Mouse (Mus musculus) cerebellum, postnatal 10 days (tissue): ENCODE measurements around the gene Ccdc117.
"Not testable (repeated sequence)": the region's sequence is repeated elsewhere in the genome, so short reads cannot be mapped to it uniquely, and the experiment has no call there.

ENCODE experiments used
- DNase-seq, 2 experiments: peaks; one replicate each; pipeline ENCODE4 v3.0.0; 2021; ENCODE audit warnings: mixed read lengths in 2 of 2

The Ccdc117 gene

GRCm38 (mm10) chr11:5541799-5542481 lies at the start of gene Ccdc117:
TSS of gene Ccdc117 (minus strand) at chr11:5542187.
- DNase-seq = peak; percentile 89 to 96

- no peak for DNase-seq
Observed at GRCm38 (mm10) chr11:5575046-5575445, 33.1 kb upstream of the Ccdc117 start.

DNA sequence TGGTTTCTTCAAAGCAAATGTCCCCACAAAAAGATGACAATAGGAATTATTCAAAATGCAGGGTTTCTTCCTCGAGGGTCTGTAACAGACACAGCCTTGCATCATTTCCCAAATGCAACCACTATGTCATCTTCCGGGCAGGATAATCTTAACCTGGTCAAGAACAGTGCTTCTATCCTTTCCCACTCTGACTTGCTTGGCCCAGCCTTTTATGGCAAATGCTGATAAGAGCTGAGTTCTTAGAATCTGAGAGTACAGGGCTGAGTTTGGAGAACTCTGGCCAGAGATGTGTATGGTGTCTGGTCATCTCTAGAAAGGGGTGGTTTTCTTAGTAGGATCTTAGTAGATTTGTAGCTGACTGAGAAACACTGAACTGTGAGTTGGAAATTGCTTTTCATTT lies 31.8 kb upstream of the Ccdc117 start:
- no peak for DNase-seq

DNA sequence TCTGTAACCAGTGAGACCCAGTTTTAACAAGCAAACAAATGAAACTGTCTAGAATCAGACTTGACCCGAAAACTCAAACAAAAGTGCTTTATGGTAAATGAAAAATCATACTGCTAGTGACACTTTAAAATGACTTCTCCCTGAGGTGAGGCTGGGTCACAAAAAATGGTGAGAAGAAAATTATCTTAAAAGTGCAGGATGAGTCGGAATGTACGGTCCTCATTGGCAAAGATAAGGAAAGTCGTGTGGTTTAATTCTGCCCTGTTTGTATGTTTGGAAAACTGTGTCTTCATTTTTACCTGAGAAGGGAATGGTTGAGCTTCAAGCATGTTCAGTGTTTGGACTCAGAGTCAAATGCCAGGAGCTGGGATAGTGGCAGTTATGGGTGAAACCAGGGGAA lies 29.9 kb upstream of the Ccdc117 start:
- no peak for DNase-seq

DNA sequence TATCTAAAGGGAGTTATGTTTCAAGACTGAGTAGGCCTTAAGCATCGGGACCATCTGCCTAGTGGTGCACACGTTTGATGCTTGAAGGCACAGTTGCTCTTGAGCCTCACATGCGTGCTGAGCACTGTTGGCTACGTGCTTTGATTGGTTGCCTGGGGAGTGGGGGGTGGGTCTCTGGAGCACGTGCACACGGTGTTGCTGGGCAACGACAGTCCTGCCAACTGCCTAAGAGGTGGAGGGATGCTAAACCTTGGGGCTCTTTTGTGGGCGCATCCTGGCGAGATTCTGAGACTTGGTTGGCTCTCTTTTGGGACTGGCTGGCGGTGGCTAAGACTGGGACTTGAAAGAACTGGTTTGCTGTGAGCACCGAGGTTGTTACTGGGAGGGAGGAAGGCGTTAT lies 27.5 kb upstream of the Ccdc117 start, which contains the start of gene Ankrd36:
TSS of gene Ankrd36 (plus strand) at position 211 of the 400 bp plus-strand sequence.
- DNase-seq = peak; percentile 13 to 20

DNA sequence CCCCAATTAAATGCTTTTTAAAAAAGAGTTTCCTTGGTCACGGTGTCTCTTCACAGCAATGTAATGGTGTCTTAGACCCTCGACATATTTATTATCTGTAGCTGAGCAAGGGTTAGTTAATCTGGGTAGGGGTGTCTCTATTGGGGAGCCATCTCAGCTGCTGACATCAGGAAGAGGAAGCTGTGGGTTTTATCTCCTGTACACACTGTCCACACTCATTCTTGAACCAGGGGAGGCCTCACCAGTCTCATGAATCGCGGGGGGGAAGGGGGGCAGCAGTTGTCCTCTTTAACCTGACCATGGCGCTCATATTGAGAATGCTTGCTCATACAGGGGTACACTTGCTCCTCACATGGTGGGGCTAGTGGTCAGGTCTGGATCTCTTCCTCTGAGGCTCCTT lies 26.1 kb upstream of the Ccdc117 start:
- DNase-seq = no peak

GRCm38 (mm10) chr11:5567654-5568053 lies 25.7 kb upstream of the Ccdc117 start:
- no peak for DNase-seq

GRCm38 (mm10) chr11:5566506-5566905 lies 24.5 kb upstream of the Ccdc117 start:
- DNase-seq = no peak

DNA sequence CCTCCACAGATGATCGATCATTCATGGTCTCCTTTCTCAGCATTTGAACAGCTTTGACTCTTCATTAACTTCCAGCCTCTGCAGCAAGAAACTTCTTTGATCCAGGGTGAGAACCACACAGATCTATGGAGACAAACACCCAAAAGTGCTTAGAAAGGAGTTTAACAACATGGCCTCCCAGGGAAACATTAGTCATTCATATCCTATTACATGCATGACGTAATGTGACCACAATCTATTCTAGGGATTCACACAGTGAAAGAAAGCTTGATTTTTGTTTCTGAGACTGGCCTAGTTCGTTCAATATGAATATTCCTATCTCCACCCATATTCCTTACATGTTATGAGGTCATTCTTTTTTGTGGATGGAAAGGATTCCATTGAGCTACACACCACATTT lies 23.6 kb upstream of the Ccdc117 start:
- no peak for DNase-seq

DNA sequence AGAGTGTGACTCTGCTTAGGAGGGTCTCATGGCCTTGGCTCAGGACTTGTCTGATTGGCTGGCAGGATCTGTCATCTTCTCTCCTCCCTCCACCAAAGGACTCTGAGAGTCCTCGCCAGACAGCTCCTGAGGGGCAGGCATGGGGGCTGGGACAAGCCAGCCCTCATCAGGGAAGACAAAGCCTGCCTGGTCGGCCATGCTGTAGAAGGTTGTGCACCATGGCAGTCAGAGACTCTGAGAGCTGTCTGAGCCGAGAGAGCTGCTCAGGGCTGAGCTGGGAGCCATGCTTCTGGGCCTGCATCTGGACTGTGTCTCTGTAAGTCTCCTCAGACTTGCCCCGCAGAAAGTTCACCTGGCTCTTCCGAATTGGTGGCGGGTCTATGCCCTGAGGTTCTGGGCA lies 21.9 kb upstream of the Ccdc117 start:
- no peak for DNase-seq

DNA sequence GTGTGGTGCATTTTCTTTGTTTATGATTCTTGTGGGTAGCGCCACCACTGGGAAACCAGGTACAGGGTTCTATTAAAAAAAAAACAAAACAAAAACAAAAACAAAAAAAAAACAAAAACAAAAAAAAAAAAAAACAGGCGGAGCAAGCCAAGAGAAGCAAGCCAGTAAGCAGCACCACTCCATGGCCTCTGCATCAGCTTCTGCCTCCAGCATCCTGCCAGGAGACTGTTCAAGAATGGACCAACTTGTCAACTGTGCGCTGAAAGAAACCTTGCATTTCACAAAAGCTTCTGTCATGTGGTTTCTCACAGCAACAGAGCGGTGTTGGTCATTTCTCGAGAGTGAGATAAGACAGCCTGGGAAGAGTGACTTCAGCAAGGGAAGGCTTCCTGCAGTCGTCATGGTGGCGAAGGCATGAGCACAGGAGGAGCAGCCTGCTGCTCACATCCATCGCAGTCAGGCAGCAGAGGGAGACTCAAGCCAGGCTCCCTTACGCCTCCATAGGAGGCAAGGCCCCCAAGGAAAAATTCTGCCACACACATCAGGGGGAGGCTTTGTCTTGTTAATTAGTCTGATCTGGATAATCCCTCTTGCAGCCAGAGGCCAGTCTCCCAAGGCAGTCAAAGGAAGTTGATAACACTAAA lies 20.8 kb upstream of the Ccdc117 start:
- DNase-seq = peak in 1 of 2 experiments; percentile 14

- DNase-seq = peak; percentile 19 to 38
Observed at GRCm38 (mm10) chr11:5560273-5560672, 18.3 kb upstream of the Ccdc117 start.

GRCm38 (mm10) chr11:5551931-5552330 lies 9.9 kb upstream of the Ccdc117 start:
- DNase-seq = no peak

DNA sequence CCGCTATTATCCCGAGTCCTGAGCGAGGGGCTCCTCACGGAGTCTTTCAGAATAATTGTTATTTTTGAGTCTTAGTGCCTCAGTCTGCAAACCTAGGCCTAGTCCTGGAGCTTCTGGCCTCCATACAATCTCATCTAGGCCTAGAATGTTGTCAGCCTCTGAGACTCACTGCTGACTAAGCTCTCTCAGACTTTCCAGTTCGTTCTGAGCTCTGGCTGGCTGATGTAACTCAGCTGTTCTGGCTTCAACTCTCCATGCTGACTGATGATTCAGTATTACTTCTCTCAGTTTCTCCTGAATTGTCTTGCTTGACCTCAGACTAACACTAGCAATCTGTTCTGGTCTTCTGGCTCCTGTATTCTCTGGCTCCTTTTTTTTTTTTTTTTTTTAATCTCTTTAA lies 9.4 kb upstream of the Ccdc117 start:
- no peak for DNase-seq

DNA sequence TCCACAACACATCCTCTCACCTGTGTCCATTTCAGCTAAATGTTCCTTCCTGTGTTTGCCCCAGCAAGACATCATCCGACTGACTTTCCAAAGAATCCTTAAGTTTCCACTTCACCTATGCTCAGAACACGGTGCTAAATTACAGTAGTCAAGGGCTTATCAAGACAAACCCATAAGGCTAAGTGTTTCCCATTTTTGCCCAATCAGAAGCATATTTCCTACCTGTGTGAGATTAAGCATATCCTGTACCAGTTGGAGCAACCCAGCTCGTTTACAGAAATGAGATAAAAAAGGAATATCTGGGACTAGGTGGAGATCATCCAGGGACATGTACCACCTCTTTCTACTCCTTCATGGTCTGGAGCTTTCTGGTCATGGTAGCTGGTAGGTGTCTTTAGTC lies 4.7 kb upstream of the Ccdc117 start:
- no peak for DNase-seq

GRCm38 (mm10) chr11:5545457-5545856 lies 3.5 kb upstream of the Ccdc117 start:
- no peak for DNase-seq

DNA sequence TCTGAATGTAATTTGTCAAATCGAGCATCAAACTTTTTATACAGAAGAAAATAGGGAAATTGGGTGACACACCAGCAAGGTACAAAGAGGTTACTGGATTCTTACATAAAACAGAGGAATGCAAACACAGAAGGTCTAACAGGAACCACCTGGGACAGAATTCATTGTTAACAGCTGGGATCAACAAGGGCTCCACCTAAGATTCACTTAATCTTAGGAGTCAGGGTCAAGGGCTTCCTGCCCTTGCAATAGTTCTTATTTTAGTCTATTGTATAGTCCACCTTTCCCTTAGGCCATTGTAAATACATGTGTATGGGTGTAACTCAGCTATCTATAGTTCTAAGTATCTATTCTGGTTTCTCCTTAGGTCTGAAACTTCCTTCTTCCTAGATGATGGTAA lies 2.7 kb upstream of the Ccdc117 start:
- not testable (repeated sequence) for DNase-seq

DNA sequence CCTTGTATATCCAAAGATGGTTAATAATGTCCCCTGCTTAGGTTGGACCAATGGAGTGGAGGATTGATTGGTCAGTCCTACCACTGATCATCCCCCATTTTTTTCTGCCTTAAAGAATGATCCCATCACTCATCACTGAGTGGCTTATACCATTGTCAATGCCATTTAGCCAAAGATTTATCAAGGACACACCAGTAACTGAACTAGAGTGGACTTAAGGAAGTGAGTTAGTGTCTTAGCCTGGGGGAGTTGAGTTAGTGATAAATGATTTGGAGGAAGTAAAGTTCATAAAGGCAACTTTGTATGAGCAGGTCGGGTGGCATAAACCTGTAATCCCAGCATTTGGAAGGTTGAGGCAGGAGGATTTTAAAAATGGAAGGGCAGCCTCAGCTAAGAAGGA lies 1.3 kb upstream of the Ccdc117 start:
- DNase-seq = no peak

DNA sequence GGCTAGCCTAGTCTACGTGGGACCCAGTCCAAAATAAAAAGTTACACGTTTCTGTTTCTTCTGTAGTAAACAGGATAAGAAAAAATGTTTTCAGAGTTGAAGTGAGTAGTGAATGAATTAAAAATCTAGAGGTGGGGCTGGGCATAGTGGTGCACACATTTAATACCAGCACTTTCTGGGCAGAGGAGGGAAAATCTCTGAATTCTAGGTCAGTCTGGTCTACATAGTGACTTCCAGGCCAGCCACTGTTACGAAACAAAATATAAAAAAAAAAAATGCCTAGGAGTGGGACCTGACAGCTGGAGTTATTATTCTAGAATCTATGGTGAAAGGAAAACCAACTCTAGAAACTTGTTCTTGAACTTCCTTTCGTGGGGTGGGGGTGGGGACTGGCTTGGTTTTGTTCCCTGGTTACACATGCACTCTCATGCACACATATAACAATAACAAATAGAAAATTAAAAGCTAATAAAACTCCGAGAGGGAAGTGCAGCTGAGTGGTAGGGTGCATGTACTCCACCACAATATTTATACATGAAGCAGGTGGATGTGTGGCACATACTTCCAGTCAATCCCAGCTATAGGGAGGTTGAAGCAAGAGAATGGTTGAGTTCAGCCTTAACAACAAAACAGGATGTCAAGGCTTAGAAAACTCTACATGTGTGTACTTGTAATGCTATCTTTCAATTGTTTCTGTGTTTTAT lies 647 bp upstream of the Ccdc117 start:
- DNase-seq = no peak

GRCm38 (mm10) chr11:5541230-5541798 lies 673 bp downstream of the Ccdc117 start:
- DNase-seq = no peak

- DNase-seq = no peak
Observed at GRCm38 (mm10) chr11:5540331-5540730, 1.7 kb downstream of the Ccdc117 start.

DNA sequence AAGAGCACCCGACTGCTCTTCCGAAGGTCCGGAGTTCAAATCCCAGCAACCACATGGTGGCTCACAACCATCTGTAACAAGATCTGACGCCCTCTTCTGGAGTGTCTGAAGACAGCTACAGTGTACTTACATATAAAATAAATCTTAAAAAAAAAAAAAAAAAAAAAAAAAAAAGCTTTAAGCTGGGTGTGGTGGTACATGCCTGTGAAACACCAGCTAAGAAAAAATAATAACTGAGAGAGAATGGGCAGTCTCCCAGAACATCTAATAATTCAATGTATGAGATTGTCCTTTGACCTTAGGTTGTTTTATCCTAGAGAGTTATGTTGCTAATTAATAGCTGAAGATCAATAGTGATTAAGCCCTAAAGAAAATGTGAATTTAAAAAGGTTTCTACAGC lies 4.5 kb downstream of the Ccdc117 start:
- DNase-seq = not testable (repeated sequence)

DNA sequence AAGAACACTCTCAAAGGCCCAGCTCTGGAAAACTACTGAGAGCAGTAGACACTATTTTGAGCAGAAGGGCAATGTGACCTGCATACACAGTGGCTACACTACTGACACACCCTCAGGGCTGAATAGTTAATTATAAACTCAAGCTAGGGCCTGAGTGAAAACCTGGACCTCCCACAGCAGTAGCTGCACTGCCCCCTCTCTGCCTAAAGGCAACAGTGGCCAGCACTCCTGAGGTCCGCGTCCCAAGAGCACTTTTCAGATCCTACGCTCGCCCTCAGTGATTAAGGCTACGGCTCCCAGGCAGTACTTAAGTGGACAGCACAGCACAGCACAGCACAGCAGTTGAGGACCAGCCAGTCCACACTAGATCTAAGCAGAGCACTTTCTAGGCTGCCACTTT lies 8.9 kb downstream of the Ccdc117 start:
- no peak for DNase-seq

DNA sequence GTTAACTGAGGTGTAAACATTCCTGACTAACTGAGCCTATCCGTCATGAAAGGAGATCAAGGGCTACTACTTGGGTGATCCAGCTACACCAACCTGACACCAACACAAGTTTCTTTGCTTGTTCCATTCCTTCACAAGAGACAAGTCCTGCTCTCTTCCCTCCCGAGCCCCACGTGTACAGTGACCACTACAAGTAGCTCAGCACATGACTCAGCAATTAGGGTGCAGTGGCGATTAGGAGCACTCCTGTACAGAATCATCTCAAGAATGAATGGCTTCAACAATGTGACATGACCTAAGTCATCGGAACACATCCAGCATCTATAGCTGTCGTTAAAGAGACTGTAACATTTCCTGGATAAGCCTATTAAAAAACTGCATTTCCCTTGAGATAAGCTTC lies 11.3 kb downstream of the Ccdc117 start:
- DNase-seq = no peak
